Mouse (Mus musculus): ENCODE measurements around the gene Luzp2. TPM values are rescaled to one million over a fixed set of nuclear protein-coding genes. Genes with fewer than 3 reads are reported as not detected.

Gene Luzp2
- polyA plus RNA-seq, 1 experiment, result not detected

GRCm38 (mm10) chr7:54861230-54861856, 26.0 kb downstream of the Luzp2 start:
- TF ChIP-seq CTCF (IDR thresholded peaks at IDR 0.05; ENCODE audit: low read depth, low read length), result no peak
- TF ChIP-seq POLR2A (IDR thresholded peaks at IDR 0.05; ENCODE audit: borderline replicate concordance, low read depth, low read length), result no peak
- Histone ChIP-seq H3K27ac (ENCODE audit: insufficient read depth, low read depth, low read length) (no peak overlapping the region), H3K4me1 (ENCODE audit: control insufficient read depth, insufficient read depth, low read length) (no peaks in the 10 kb centered on the region), H3K4me3 (ENCODE audit: insufficient read depth, low read length) (no peak overlapping the region)

- TF ChIP-seq CTCF (IDR thresholded peaks at IDR 0.05; ENCODE audit: low read depth, low read length), result no peak
- TF ChIP-seq POLR2A (IDR thresholded peaks at IDR 0.05; ENCODE audit: borderline replicate concordance, low read depth, low read length), result no peak
- H3K27ac ChIP-seq (ENCODE audit: insufficient read depth, low read depth, low read length), result no peak overlapping the region
Measured at GRCm38 (mm10) chr7:54878928-54879644, 43.8 kb downstream of the Luzp2 start.

DNA sequence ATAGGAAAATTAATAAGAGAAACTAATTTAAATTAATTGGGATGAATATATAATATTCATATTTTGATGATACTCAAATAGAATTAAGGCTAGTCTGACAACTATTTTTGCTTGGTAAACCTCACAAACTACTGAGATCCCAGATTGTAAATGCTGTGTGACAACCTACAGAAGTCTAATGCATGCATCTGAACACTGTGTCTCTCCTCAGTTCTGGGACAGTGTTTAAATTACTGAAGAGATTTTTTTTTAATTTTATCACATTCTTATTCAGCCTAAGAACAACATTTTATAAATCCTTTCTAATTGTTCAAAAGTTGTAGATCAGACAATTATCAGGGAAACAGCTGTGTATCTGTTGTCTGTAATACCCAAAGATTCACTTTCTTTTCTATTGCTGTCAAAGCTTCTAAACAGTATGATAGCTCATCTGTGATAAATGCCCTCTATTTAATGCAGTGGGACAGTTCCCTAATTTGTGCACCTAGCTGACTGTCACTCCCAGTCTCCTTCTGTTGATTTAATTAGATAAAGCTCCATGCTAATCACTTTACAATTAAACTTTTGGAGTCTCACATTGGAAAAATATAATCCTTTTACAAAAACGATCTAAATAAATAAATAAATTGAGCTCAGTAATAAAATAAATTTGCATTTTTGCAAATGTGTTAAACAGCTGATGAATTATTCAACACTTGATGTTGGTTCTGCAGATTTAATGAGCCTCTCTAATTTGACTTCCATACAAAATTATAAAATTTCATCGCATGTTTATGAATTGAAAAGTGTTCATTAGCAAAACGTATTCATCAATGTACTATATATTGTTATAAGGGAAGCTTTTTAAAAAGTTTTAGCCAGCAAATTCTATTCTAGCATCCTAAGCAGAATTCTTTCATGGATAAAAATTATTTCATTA, 58.7 kb downstream of the Luzp2 start:
- H3K27ac ChIP-seq (ENCODE audit: insufficient read depth, low read depth, low read length), result no peak overlapping the region
- TF ChIP-seq CTCF (IDR thresholded peaks at IDR 0.05; ENCODE audit: low read depth, low read length) (no peak), POLR2A (IDR thresholded peaks at IDR 0.05; ENCODE audit: borderline replicate concordance, low read depth, low read length) (no peak)
- no peak overlapping the region for H3K4me3 ChIP-seq (ENCODE audit: insufficient read depth, low read length)
- H3K4me1 ChIP-seq (ENCODE audit: control insufficient read depth, insufficient read depth, low read length), result no peaks in the 10 kb centered on the region

More at GRCm38 (mm10) chr7:54878928-54879644, 43.8 kb downstream of the Luzp2 start:
- Histone ChIP-seq H3K4me3 (ENCODE audit: insufficient read depth, low read length) (no peak overlapping the region), H3K4me1 (ENCODE audit: control insufficient read depth, insufficient read depth, low read length) (no peaks in the 10 kb centered on the region)

DNA sequence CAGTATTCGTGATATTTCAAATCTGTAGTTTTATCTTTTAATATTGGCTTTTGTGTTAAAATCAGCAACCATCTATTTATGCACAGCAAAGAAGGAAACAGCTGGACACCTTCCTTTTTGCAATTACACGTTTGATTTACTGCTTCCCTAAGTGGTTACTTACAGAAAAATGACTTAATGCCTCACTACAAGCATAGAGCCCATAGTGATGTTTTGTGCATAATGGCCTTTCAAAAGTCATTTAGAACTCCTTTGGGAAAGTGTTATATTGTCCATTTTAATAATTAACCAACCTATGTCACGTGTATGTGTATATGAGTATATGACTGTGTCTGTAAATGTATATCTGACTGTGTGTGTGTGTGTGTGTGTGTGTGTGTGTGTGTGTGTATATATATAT, 63.3 kb downstream of the Luzp2 start:
- Histone ChIP-seq H3K4me3 (ENCODE audit: insufficient read depth, low read length) (no peak overlapping the region), H3K4me1 (ENCODE audit: control insufficient read depth, insufficient read depth, low read length) (no peaks in the 10 kb centered on the region), H3K27ac (ENCODE audit: insufficient read depth, low read depth, low read length) (no peak overlapping the region)
- TF ChIP-seq CTCF (IDR thresholded peaks at IDR 0.05; ENCODE audit: low read depth, low read length) (no peak), POLR2A (IDR thresholded peaks at IDR 0.05; ENCODE audit: borderline replicate concordance, low read depth, low read length) (no peak)

- no peaks in the 10 kb centered on the region for H3K4me1 ChIP-seq (ENCODE audit: control insufficient read depth, insufficient read depth, low read length)
- no peak for TF ChIP-seq POLR2A (IDR thresholded peaks at IDR 0.05; ENCODE audit: borderline replicate concordance, low read depth, low read length)
- no peak overlapping the region for H3K27ac ChIP-seq (ENCODE audit: insufficient read depth, low read depth, low read length)
- no peak overlapping the region for H3K4me3 ChIP-seq (ENCODE audit: insufficient read depth, low read length)
Measured at GRCm38 (mm10) chr7:54909958-54910357, 74.7 kb downstream of the Luzp2 start.

GRCm38 (mm10) chr7:54914030-54914429, 78.7 kb downstream of the Luzp2 start:
- TF ChIP-seq CTCF (IDR thresholded peaks at IDR 0.05; ENCODE audit: low read depth, low read length) (no peak), POLR2A (IDR thresholded peaks at IDR 0.05; ENCODE audit: borderline replicate concordance, low read depth, low read length) (no peak)
- no peak overlapping the region for H3K27ac ChIP-seq (ENCODE audit: insufficient read depth, low read depth, low read length)
- no peaks in the 10 kb centered on the region for H3K4me1 ChIP-seq (ENCODE audit: control insufficient read depth, insufficient read depth, low read length)
- H3K4me3 ChIP-seq (ENCODE audit: insufficient read depth, low read length), result no peak overlapping the region

DNA sequence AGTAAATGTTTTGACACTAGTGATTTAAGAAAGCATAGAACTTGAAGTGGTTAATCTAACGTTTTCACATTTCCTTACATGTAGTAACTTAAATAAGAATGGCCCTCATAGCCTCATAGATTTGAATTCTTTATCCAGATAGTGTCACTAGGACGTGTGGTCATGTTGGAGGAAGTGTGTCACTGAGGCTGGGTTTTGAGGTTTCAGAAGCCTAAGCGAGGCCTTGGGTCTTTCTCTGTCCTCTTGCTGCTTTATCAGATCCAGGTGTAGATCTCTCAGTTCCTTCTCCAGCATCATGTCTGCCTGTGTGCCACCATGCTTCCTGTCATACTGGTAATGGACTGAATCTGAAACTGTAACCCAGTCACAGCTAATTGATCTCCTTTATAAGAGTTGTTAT, 86.7 kb downstream of the Luzp2 start:
- no peak for TF ChIP-seq CTCF (IDR thresholded peaks at IDR 0.05; ENCODE audit: low read depth, low read length)
- TF ChIP-seq POLR2A (IDR thresholded peaks at IDR 0.05; ENCODE audit: borderline replicate concordance, low read depth, low read length), result no peak
- Histone ChIP-seq H3K27ac (ENCODE audit: insufficient read depth, low read depth, low read length) (no peak overlapping the region), H3K4me1 (ENCODE audit: control insufficient read depth, insufficient read depth, low read length) (no peaks in the 10 kb centered on the region), H3K4me3 (ENCODE audit: insufficient read depth, low read length) (no peak overlapping the region)

GRCm38 (mm10) chr7:54956759-54957158, 121.5 kb downstream of the Luzp2 start:
- Histone ChIP-seq H3K4me1 (ENCODE audit: control insufficient read depth, insufficient read depth, low read length) (no peaks in the 10 kb centered on the region), H3K4me3 (ENCODE audit: insufficient read depth, low read length) (no peak overlapping the region), H3K27ac (ENCODE audit: insufficient read depth, low read depth, low read length) (no peak overlapping the region)
- no peak for TF ChIP-seq CTCF (IDR thresholded peaks at IDR 0.05; ENCODE audit: low read depth, low read length)
- no peak for TF ChIP-seq POLR2A (IDR thresholded peaks at IDR 0.05; ENCODE audit: borderline replicate concordance, low read depth, low read length)

GRCm38 (mm10) chr7:54962678-54963077, 127.4 kb downstream of the Luzp2 start:
- H3K4me1 ChIP-seq (ENCODE audit: control insufficient read depth, insufficient read depth, low read length), result no peaks in the 10 kb centered on the region
- no peak overlapping the region for H3K27ac ChIP-seq (ENCODE audit: insufficient read depth, low read depth, low read length)
- TF ChIP-seq POLR2A (IDR thresholded peaks at IDR 0.05; ENCODE audit: borderline replicate concordance, low read depth, low read length) (no peak), CTCF (IDR thresholded peaks at IDR 0.05; ENCODE audit: low read depth, low read length) (no peak)
- no peak overlapping the region for H3K4me3 ChIP-seq (ENCODE audit: insufficient read depth, low read length)

Measured in bone marrow macrophage, adult 2 months (primary cell).